Mouse (Mus musculus): ENCODE data around the gene Mknk1.

The Mknk1 gene

GRCm38 (mm10) chr4:115838696-115839641 lies at the start of gene Mknk1:
TSS of gene Mknk1 (plus strand) at chr4:115839198.
- DNase-seq (ENCODE audit: low read depth): peak; percentile 98

DNA sequence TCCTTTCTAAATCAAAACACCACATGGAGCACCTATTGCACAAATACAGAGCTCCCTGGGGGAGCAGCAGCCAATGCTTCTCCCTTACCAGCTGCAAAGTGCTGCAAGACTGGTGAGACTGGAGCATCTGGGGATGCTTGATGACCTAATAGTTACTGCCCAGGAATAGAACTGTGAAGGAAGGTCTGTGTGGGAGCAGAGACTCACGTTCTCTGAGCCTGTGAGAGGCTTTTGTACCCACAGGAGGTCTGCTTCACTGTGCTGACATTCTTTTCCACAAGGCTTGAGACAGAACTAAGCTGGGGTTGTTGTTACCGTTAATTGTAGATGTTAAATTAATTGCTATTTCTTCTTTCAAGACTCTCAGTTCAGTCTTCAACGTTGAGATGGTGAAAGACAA lies 48.1 kb upstream of the Mknk1 start:
- no peak for DNase-seq (ENCODE audit: low read depth)

- no peak for DNase-seq (ENCODE audit: low read depth)
Observed at GRCm38 (mm10) chr4:115795360-115795759, 43.6 kb upstream of the Mknk1 start.

- DNase-seq (ENCODE audit: low read depth): no peak
Observed at GRCm38 (mm10) chr4:115799981-115800380, 39.0 kb upstream of the Mknk1 start.

DNA sequence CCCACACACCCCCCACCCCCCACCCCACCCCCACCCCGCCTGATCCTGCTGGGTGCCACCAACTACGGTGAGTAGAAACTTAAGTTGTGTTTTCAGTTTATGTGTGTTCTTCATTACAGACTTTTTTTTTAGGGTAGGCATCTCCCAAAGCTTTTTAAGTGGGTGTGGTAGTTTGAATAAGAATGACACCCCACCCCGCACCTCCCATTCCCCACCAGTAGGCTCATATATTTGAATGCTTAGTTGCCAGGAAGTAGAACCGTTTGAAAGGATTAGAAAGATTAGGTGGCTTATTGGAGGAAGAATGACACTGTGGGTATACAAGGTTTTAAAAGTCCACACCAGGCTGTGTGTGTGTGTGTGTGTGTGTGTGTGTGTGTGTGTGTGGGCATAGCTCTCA lies 26.7 kb upstream of the Mknk1 start:
- no peak for DNase-seq (ENCODE audit: low read depth)

DNA sequence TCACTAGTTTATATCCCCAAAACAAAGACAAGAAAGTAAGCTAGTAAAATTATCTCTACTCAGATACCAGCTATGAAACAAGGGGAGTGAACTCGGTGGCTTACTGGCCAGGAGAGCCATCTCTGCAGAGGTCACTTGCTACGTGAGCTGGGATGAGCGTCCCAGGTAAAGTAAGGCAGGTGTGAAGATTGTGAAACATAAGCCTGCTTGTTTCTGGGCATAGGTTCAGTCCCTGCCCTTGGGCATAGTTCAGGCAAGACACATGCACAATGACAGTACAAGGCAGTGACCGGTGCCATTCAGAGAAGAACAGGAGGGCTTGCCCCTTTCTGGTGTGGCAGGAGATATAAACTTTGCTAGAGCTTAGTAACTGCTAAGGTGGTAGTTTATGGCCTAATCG lies 23.4 kb upstream of the Mknk1 start:
- no peak for DNase-seq (ENCODE audit: low read depth)

- DNase-seq (ENCODE audit: low read depth): no peak
Observed at GRCm38 (mm10) chr4:115820199-115820598, 18.8 kb upstream of the Mknk1 start.

- no peak for DNase-seq (ENCODE audit: low read depth)
Observed at GRCm38 (mm10) chr4:115820944-115821343, 18.1 kb upstream of the Mknk1 start.

GRCm38 (mm10) chr4:115821431-115821830 lies 17.6 kb upstream of the Mknk1 start:
- no peak for DNase-seq (ENCODE audit: low read depth)

DNA sequence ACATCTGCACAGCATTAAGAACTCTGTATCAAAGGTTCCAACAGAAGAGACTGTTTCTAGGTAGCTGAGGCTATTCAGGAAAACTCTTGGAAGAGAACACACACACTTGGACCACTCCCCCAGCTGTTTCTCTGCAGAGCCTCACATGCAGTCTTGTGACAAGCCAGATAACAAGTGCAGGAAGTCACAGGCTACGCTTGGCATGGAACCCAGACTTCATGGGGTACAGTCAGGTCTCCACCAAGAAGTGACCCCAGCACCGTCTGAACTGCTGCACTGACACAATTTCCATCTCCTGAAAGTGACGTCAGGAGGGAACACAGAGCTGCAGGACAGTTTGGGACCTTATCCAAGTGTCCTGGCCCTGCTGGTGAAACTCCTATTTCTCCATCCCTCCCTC lies 17.1 kb upstream of the Mknk1 start:
- DNase-seq (ENCODE audit: low read depth): no peak

DNA sequence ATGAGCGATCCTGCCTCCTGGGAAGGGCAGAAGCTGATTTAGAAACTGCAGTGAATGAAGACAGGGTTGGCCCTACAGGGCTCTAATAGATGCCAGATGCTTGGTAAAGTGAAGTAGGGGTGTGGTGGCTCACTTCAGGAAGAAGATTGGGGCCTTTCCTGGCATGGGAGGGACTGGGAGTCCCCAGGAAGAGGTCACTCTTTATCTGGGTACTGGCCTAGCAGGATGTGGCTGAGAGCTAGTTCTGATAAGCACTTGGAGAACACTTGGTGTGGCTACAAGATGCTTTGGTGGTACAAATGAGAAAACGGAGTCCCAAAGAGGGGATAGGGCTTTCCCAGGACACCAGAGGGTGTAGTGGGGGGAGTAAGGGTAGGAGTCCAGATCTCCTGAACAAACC lies 14.8 kb upstream of the Mknk1 start:
- no peak for DNase-seq (ENCODE audit: low read depth)

DNA sequence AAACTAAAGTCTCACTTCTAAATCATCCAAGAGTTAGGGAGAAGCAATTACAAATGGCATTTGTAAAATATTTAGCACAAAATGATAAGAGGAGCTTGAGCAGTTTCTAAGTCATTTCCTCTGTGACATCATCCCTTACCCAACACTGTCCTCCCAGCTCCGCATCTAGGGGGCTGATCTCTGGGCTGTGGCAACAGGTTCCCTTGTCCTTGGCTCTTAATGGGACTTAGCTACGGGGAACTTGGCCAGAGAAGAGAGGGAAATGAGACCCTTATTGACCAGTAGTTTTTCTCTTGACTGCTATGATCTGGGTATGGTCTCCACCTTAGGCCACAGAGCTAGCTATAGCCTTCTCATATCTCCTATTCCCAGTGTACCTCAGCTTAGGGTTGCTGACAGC lies 13.7 kb upstream of the Mknk1 start:
- DNase-seq (ENCODE audit: low read depth): no peak

DNA sequence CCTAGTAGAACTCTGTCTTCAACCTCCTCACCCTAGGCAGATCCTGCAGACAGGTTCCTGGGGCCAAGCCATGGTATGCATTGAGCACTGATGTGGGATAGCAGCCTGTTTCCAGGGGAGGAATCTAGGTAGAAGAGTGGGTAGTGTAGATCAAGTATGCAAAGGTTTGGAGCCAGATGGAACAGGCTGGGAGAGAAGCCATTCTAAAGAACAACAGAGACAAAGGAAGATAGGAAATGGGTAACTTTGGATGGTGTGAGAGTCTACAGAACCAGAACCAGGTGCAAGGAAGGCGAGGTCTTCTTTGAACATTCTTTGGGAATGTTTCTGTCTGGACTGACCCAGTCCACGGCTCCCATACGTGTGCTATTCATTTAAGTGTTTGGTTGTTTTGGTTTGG lies 11.9 kb upstream of the Mknk1 start:
- DNase-seq (ENCODE audit: low read depth): no peak

DNA sequence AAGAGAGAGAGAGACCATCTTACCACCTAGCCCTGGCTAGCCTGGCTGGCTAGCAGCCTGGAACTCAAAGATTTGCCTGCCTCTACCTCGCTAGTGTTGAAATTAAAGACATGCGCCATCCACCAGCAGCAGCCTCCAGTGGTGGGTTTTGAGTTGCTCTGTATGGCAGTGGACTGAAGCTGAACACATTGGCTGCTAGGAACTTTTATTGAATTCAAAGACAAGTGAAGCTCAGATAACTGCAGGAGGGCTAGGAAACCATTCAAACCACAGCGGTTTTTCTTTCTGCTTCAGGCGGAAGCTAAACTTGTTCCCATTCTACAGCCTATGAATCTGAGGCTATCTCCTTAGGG lies 11.5 kb upstream of the Mknk1 start:
- DNase-seq (ENCODE audit: low read depth): no peak

- DNase-seq (ENCODE audit: low read depth): peak; percentile 82
Observed at GRCm38 (mm10) chr4:115827888-115828571, 11.0 kb upstream of the Mknk1 start, which contains the start of gene Mob3c. TSS of gene Mob3c (plus strand) at chr4:115828092.

GRCm38 (mm10) chr4:115828572-115828902 lies 10.5 kb upstream of the Mknk1 start:
- no peak for DNase-seq (ENCODE audit: low read depth)

DNA sequence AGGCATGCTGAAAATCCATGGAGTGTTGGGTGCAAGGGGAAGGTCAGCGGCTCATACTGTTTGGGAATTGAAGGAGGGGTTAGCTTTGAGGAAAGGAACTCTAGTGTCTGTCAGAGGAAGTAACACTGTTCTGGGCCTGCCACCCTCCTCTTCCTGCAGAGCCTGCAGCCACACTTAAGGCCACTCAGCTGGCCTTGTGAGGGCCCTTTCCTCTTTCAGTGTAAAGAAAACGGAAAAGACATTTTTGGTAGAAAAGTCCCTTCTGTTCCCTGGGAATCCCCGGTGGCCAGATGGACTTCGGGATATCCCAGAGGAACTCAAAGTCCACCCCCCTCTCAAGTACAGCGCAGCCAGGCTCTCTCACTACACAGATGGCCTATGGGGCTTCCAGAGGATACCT lies 8.5 kb upstream of the Mknk1 start:
- DNase-seq (ENCODE audit: low read depth): no peak

- DNase-seq (ENCODE audit: low read depth): no peak
Observed at GRCm38 (mm10) chr4:115831221-115831620, 7.8 kb upstream of the Mknk1 start.

GRCm38 (mm10) chr4:115832040-115832439 lies 7.0 kb upstream of the Mknk1 start:
- no peak for DNase-seq (ENCODE audit: low read depth)

DNA sequence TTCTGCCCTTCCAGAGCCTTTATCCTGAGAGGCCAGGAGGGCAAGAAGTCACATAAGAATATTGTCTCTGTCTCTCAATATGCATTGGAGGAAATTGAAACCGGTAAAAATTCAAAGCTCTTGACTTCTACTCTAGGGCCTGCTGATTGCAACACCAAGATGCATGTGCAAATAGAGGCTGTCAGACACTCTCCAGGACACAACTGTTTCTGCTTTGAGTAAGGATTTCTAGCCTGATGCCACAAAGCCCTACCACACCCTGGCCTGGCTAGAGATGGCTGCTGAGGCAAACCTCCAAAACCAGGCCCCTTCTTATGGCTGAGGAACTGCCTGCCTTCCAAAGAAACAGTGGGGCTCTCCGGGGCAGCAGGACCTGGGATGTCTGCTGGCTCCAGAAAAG lies 3.4 kb upstream of the Mknk1 start:
- DNase-seq (ENCODE audit: low read depth): no peak

- peak; percentile 40 for DNase-seq (ENCODE audit: low read depth)
Observed at GRCm38 (mm10) chr4:115838196-115838595, 802 bp upstream of the Mknk1 start.

- DNase-seq (ENCODE audit: low read depth): no peak
Observed at GRCm38 (mm10) chr4:115839956-115840355, 958 bp downstream of the Mknk1 start.

DNA sequence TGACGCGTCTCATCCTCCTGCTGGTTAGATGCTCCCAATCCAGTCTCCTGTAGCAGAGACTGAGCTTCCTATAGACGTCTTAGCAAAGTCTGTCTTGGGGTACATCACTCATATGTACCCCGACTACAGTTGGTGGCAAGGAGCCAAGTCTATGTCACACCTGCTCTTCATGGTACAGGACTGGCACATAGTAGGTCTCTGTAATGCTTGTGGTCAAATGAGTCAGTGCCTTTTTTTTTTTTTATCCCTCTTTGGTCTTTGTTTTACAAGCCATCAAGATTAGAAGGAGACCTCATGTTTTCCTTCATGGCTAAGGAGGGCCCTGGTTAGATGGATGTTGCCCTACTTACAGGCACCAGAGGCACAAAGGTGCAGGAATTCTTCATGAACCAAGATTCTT lies 1.8 kb downstream of the Mknk1 start:
- no peak for DNase-seq (ENCODE audit: low read depth)

DNA sequence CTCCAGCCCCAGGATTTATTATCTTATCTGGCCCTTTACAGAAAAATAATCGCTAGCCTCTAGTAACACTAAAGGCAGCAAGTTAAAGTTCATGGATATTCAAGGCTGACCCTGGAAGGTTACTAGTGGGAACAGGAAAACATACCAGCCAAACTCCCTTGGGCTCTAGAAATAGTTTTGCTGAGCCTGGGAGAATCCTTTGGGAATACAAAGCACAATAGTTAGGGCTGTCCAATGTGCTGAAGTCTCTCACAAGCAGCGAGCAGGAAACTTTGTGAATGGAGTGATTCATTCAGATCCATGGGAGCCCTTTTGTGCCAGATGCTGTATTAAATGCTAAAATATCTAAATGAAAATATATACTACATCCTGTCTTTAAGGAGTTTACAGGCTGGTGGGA lies 7.7 kb downstream of the Mknk1 start:
- no peak for DNase-seq (ENCODE audit: low read depth)

Measured in induced T-regulatory cell, adult 2 months (primary cell).